Mouse (Mus musculus): ENCODE data around the gene Slc22a19. TPM values are rescaled to one million over a fixed set of nuclear protein-coding genes. Genes with fewer than 3 reads are reported as not detected.
"Not testable (repeated sequence)": the region's sequence is repeated elsewhere in the genome, so short reads cannot be mapped to it uniquely, and the experiment has no call there.

The Slc22a19 gene
- not detected in 2 replicates for polyA plus RNA-seq (2014; fragmentation: Nextera tagmentation; extraction: Ambion mirVana)

DNA sequence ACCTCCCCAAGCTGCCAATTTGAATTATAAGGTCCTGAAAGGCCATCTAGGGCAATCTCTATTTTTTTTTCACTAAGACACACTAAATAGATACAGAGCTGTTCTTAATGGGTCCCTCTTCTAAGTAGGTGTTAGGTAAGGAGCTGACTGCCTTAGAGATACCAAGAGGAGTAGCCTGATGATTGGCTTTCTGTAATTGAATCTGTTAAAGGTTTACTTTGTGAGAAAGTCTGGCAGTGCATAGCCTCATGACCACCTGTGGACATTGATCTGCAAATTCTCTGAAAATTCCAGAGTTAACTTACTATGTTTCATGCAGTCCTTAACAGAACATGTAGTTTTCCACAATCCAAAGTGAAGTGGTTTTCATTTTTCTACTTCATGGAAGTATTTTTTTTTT, at the start of gene Slc22a19:
Gene Slc22a19, minus strand, starts transcription at position 163 of the 400 bp plus-strand sequence.
- H3K27me3 ChIP-seq (ENCODE audit: control insufficient read depth, insufficient read depth, low read length): no peaks in the 10 kb centered on the region
- H3K36me3 ChIP-seq (ENCODE audit: control insufficient read depth, insufficient read depth, low read length): no peaks in the 10 kb centered on the region
- no peaks in the 10 kb centered on the region for H3K9me3 ChIP-seq (ENCODE audit: control insufficient read depth, low read length)
- H3K4me2 ChIP-seq (ENCODE audit: low read length): no peak within 1 kb of the TSS
- DNase-seq (no peak), ATAC-seq (ENCODE audit: low FRiP score, low TSS enrichment) (no peak)
- no peak within 1 kb of the TSS for H3K9ac ChIP-seq (replicated peaks; ENCODE audit: low read length)
- H3K27ac ChIP-seq (replicated peaks; ENCODE audit: low read depth, low read length): no peak within 1 kb of the TSS
- no peaks in the 10 kb centered on the region for H3K4me1 ChIP-seq (ENCODE audit: control insufficient read depth, insufficient read depth, low read length)
- H3K4me3 ChIP-seq (replicated peaks; ENCODE audit: low read depth, low read length): no peak within 1 kb of the TSS

DNA sequence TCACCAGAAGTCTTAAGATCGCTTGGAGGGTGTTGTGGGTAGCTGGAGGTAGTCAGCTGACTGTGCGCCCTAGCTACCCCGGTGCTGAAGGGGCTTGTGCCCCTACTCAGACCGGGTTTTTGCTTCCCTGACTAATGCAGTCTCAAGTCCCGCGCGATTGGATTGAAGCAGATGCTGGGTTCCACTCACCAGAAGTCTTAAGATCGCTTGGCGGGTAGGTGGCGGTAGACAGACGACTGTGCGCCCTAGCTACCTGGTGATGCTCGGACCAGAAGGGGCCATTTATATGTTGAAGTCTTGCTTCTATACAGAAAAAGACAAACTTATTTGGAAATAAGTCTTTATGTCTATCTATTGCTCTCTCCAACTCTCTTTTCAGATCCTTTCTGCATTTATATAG, 42.3 kb upstream of the Slc22a19 start:
- not testable (repeated sequence) for H3K27me3 ChIP-seq (ENCODE audit: control insufficient read depth, insufficient read depth, low read length); ATAC-seq (ENCODE audit: low FRiP score, low TSS enrichment); H3K4me1 ChIP-seq (ENCODE audit: control insufficient read depth, insufficient read depth, low read length); H3K9me3 ChIP-seq (ENCODE audit: control insufficient read depth, low read length); H3K4me3 ChIP-seq (replicated peaks; ENCODE audit: low read depth, low read length); H3K4me2 ChIP-seq (ENCODE audit: low read length); DNase-seq; H3K27ac ChIP-seq (replicated peaks; ENCODE audit: low read depth, low read length); H3K9ac ChIP-seq (replicated peaks; ENCODE audit: low read length); H3K36me3 ChIP-seq (ENCODE audit: control insufficient read depth, insufficient read depth, low read length)
- WGBS: 67% methylated on average over 13 of the region's 13 CpGs

DNA sequence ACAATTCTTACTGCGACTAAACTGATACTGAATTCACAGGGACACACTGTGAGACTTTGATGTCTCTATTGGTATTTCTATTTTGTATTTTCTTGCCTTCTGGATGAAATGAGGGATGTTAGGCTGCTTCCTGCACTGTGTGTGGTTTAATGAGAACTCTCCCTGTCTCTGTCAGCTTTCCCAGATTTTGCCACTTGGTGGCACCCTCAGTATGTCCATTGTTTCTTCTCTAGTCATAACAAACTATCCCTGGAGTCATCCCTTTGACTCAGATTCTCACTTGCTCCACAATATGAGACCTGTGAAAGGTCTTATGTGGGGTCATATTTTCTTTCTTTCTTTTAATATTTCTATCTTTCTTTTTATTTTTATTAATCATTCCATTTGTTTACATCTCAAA, 18.4 kb upstream of the Slc22a19 start:
- no peaks in the 10 kb centered on the region for H3K36me3 ChIP-seq (ENCODE audit: control insufficient read depth, insufficient read depth, low read length)
- H3K4me1 ChIP-seq (ENCODE audit: control insufficient read depth, insufficient read depth, low read length): no peaks in the 10 kb centered on the region
- no peak overlapping the region for H3K4me3 ChIP-seq (replicated peaks; ENCODE audit: low read depth, low read length)
- no peak overlapping the region for H3K4me2 ChIP-seq (ENCODE audit: low read length)
- 0 out of 2 replicates have a peak, but pooled peaks cover 3% of the 10 kb centered on the region for H3K9me3 ChIP-seq (ENCODE audit: control insufficient read depth, low read length)
- no peak for ATAC-seq (ENCODE audit: low FRiP score, low TSS enrichment)
- WGBS: 31% methylated on average over 1 of the region's 1 CpGs
- H3K27ac ChIP-seq (replicated peaks; ENCODE audit: low read depth, low read length): no peak overlapping the region
- H3K9ac ChIP-seq (replicated peaks; ENCODE audit: low read length): no peak overlapping the region
- DNase-seq: no peak
- no peaks in the 10 kb centered on the region for H3K27me3 ChIP-seq (ENCODE audit: control insufficient read depth, insufficient read depth, low read length)

DNA sequence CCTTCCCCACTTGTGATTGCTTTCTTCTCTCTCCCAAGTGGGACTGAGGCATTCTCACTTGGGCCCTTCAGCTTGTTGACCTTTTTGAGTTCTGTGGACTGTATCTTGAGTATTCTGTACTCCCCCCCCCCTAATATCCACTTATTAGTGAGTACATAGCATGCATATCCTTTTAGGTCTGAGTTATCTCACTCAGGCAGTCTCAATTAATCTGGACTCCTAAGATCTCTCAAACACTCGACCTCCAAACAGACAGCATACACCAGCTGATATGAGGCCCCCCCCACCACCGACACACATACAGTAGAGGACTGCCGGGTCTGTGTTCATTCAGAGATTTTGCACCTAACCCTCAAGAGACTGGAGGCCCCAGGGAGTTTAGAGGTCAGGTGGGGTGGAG, 18.0 kb downstream of the Slc22a19 start:
- not testable (repeated sequence) for H3K4me3 ChIP-seq (replicated peaks; ENCODE audit: low read depth, low read length); H3K27ac ChIP-seq (replicated peaks; ENCODE audit: low read depth, low read length); DNase-seq; H3K27me3 ChIP-seq (ENCODE audit: control insufficient read depth, insufficient read depth, low read length); H3K9ac ChIP-seq (replicated peaks; ENCODE audit: low read length); H3K4me2 ChIP-seq (ENCODE audit: low read length); H3K36me3 ChIP-seq (ENCODE audit: control insufficient read depth, insufficient read depth, low read length); H3K4me1 ChIP-seq (ENCODE audit: control insufficient read depth, insufficient read depth, low read length); ATAC-seq (ENCODE audit: low FRiP score, low TSS enrichment); H3K9me3 ChIP-seq (ENCODE audit: control insufficient read depth, low read length)
- WGBS: 76% methylated on average over 3 of the region's 3 CpGs

DNA sequence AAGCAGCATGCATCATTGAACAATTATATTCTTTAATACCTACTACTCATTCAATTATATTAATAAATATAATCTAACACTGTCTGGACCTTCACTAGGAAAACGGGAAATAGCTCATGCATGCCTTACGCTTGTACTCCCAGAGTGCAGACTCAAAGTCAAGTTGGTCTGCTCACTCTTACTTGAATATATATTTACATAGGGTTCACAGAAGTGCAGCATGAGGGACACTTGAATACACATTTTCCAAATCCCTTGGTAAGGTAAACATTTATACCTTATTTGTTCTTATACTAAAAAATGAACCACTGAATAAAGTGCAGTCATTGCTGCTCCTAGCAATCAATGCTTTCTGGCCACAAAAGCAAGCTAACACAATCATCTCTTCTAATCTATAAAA, 19.9 kb downstream of the Slc22a19 start:
- H3K9ac ChIP-seq (replicated peaks; ENCODE audit: low read length): no peak overlapping the region
- 92% methylated on average over 2 of the region's 2 CpGs for WGBS
- no peak overlapping the region for H3K4me2 ChIP-seq (ENCODE audit: low read length)
- H3K9me3 ChIP-seq (ENCODE audit: control insufficient read depth, low read length): no peaks in the 10 kb centered on the region
- H3K36me3 ChIP-seq (ENCODE audit: control insufficient read depth, insufficient read depth, low read length): no peaks in the 10 kb centered on the region
- H3K4me1 ChIP-seq (ENCODE audit: control insufficient read depth, insufficient read depth, low read length): no peaks in the 10 kb centered on the region
- ATAC-seq (ENCODE audit: low FRiP score, low TSS enrichment) (no peak), DNase-seq (no peak)
- no peak overlapping the region for H3K27ac ChIP-seq (replicated peaks; ENCODE audit: low read depth, low read length)
- no peaks in the 10 kb centered on the region for H3K27me3 ChIP-seq (ENCODE audit: control insufficient read depth, insufficient read depth, low read length)
- H3K4me3 ChIP-seq (replicated peaks; ENCODE audit: low read depth, low read length): no peak overlapping the region

DNA sequence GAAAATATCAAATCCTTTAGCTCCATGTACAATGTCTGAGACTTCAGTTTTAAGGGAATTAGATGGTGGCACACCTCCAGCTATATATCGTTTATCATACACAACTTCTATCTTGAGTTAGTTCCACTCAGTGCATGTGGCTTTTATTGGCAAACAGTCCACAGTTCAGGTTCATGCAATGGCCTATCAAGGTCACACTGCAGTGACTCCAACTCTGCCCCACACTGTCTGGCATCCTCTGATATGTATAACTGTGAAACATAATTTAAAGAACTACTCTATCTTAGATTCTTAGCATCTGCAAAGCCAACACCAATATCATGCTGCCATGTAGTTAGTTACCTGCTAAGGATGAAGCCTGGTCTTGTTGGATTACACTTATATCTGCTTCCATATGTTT, 23.1 kb downstream of the Slc22a19 start:
- H3K36me3 ChIP-seq (ENCODE audit: control insufficient read depth, insufficient read depth, low read length): no peaks in the 10 kb centered on the region
- 97% methylated on average over 1 of the region's 1 CpGs for WGBS
- H3K4me2 ChIP-seq (ENCODE audit: low read length): no peak overlapping the region
- no peaks in the 10 kb centered on the region for H3K9me3 ChIP-seq (ENCODE audit: control insufficient read depth, low read length)
- H3K4me3 ChIP-seq (replicated peaks; ENCODE audit: low read depth, low read length): no peak overlapping the region
- no peak for DNase-seq
- ATAC-seq (ENCODE audit: low FRiP score, low TSS enrichment): no peak
- no peak overlapping the region for H3K9ac ChIP-seq (replicated peaks; ENCODE audit: low read length)
- no peaks in the 10 kb centered on the region for H3K27me3 ChIP-seq (ENCODE audit: control insufficient read depth, insufficient read depth, low read length)
- H3K27ac ChIP-seq (replicated peaks; ENCODE audit: low read depth, low read length): no peak overlapping the region
- no peaks in the 10 kb centered on the region for H3K4me1 ChIP-seq (ENCODE audit: control insufficient read depth, insufficient read depth, low read length)

DNA sequence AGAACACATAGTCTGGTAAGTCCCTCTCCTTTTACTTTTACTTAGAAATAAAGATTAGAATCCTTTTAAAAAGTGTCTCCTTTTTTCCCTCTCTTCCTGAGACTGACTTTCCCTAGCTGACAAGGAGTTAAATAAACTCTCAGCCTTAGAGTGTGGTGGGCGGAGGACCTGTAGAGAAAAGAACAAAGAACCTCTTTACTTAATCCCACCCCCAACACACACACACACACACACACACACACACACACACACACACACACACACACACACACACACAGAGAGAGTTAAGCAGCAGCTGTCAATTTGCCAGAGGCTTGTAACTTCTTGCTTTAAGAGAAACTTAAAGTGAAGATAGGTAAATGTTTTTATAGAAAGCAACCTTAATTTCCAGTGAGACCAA, 39.1 kb downstream of the Slc22a19 start:
- DNase-seq (no peak), ATAC-seq (ENCODE audit: low FRiP score, low TSS enrichment) (no peak)
- no peaks in the 10 kb centered on the region for H3K4me1 ChIP-seq (ENCODE audit: control insufficient read depth, insufficient read depth, low read length)
- 3% methylated on average over 1 of the region's 1 CpGs for WGBS
- no peak overlapping the region for H3K4me2 ChIP-seq (ENCODE audit: low read length)
- no peak overlapping the region for H3K27ac ChIP-seq (replicated peaks; ENCODE audit: low read depth, low read length)
- H3K36me3 ChIP-seq (ENCODE audit: control insufficient read depth, insufficient read depth, low read length): no peaks in the 10 kb centered on the region
- H3K27me3 ChIP-seq (ENCODE audit: control insufficient read depth, insufficient read depth, low read length): no peaks in the 10 kb centered on the region
- H3K4me3 ChIP-seq (replicated peaks; ENCODE audit: low read depth, low read length): no peak overlapping the region
- H3K9me3 ChIP-seq (ENCODE audit: control insufficient read depth, low read length): no peaks in the 10 kb centered on the region
- no peak overlapping the region for H3K9ac ChIP-seq (replicated peaks; ENCODE audit: low read length)

DNA sequence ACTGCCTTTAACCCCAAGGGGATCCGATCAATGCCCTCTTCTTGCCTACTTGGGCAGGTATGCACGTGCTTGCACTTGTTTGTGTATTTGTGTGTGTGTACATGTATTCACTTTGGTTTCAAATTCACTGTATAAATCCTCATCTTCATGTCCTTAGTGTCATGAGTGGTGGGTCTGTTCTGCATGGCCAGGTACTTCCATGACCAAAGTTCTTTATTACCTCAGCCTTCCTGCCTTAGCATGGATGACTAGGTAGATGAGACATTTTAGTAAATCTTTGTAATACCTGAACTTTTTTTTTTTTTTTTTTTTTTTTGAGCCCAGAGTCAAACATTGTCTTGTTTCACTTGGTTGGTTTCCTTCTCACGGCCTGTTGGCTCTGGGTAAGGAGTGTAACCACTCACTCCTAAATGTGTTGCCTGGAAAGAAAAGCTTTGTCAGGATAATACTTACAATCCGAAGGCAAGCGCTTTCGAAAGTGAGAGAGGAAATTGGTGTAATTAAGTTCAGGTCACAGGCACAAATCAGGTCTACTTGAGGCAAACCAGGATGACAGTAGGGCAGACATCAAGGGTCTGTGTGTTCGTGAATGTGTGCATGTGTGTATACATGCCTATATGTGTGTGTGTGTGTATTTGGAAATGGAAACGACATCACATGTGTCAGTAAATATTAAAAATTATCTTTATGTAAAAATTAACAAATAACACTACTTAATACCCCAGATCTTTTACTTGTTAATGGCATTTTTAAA, 62.0 kb downstream of the Slc22a19 start:
- WGBS: 81% methylated on average over 8 of the region's 8 CpGs
- Histone ChIP-seq H3K36me3 (ENCODE audit: control insufficient read depth, insufficient read depth, low read length) (no peaks in the 10 kb centered on the region), H3K27me3 (ENCODE audit: control insufficient read depth, insufficient read depth, low read length) (no peaks in the 10 kb centered on the region), H3K4me1 (ENCODE audit: control insufficient read depth, insufficient read depth, low read length) (no peaks in the 10 kb centered on the region), H3K4me3 (replicated peaks; ENCODE audit: low read depth, low read length) (no peak overlapping the region), H3K4me2 (ENCODE audit: low read length) (no peak overlapping the region), H3K9ac (replicated peaks; ENCODE audit: low read length) (no peak overlapping the region), H3K27ac (replicated peaks; ENCODE audit: low read depth, low read length) (no peak overlapping the region), H3K9me3 (ENCODE audit: control insufficient read depth, low read length) (no peaks in the 10 kb centered on the region)
- DNase-seq (no peak), ATAC-seq (ENCODE audit: low FRiP score, low TSS enrichment) (no peak)

DNA sequence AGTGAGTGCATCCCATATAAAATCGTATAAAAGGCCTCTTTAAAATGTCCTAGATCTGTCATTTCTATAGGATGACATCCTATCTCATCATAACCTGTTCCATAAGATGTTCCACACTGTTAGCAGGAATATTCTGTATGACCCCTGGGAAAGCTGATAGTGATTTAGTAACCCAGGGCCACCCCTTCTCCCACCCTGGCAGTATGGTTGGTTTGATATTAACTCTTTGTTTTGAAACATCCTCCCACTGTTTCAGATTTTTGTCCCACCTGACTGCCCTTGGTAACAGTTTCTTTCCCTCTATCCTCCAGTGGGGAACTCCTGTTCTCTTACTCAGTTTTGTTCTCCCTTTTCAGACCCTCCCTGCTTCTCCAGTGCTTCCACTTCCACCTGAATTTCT, 77.3 kb downstream of the Slc22a19 start:
- Histone ChIP-seq H3K27me3 (ENCODE audit: control insufficient read depth, insufficient read depth, low read length) (no peaks in the 10 kb centered on the region), H3K9me3 (ENCODE audit: control insufficient read depth, low read length) (no peaks in the 10 kb centered on the region), H3K4me1 (ENCODE audit: control insufficient read depth, insufficient read depth, low read length) (no peaks in the 10 kb centered on the region), H3K4me3 (replicated peaks; ENCODE audit: low read depth, low read length) (no peak overlapping the region), H3K4me2 (ENCODE audit: low read length) (no peak overlapping the region), H3K36me3 (ENCODE audit: control insufficient read depth, insufficient read depth, low read length) (no peaks in the 10 kb centered on the region), H3K27ac (replicated peaks; ENCODE audit: low read depth, low read length) (no peak overlapping the region), H3K9ac (replicated peaks; ENCODE audit: low read length) (no peak overlapping the region)
- DNase-seq (no peak), ATAC-seq (ENCODE audit: low FRiP score, low TSS enrichment) (no peak)
- WGBS: 72% methylated on average over 1 of the region's 1 CpGs

Data from midbrain, embryonic 14.5 days (tissue).